Mouse (Mus musculus): ENCODE results near the gene Pdilt. TPM values are rescaled to one million over a fixed set of nuclear protein-coding genes. Genes with fewer than 3 reads are reported as not detected.
"Not testable (repeated sequence)": the region's sequence is repeated elsewhere in the genome, so short reads cannot be mapped to it uniquely, and the experiment has no call there.

Pdilt gene
- 0.11 TPM in 1 of 2 replicates, not detected in the other for polyA plus RNA-seq (2014; fragmentation: Nextera tagmentation; extraction: Ambion mirVana)

DNA sequence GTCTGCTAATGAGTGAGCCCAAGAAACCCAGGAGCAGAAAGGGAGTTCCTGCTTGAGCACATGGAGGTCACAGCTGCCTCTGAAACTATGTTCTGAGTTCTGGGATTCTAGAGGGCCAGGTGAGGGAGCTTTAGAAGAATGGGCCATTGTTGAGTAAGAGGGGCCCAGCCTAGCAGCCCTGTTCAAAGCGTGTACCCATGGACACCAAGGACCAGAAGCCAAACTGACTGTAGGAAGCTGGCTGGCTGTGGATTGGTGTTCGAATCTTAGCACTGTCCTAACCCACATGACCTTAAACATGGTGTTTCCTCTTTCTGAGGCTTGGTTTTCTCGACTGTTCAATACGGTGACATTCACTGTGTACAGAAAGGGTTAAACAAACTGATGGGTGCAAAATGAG lies at the start of gene Pdilt:
Gene Pdilt (minus strand): TSS at position 101 of the 400 bp plus-strand sequence.
- no peaks in the 10 kb centered on the region for H3K36me3 ChIP-seq (ENCODE audit: insufficient read depth)
- DNase-seq = no peak
- H3K9me3 ChIP-seq (ENCODE audit: low read depth, low read length) = no peaks in the 10 kb centered on the region
- H3K4me3 ChIP-seq (ENCODE audit: low read depth, low read length) = no peak within 1 kb of the TSS
- H3K4me1 ChIP-seq (ENCODE audit: insufficient read depth) = no peaks in the 10 kb centered on the region
- H3K4me2 ChIP-seq = no peak within 1 kb of the TSS
- H3K27ac ChIP-seq (ENCODE audit: low read depth) = no peak within 1 kb of the TSS
- no peaks in the 10 kb centered on the region for H3K27me3 ChIP-seq (ENCODE audit: insufficient read depth, low read length)
- no peak for TF ChIP-seq CTCF (IDR thresholded peaks at IDR 0.05; ENCODE audit: low read depth)
- 65% methylated on average over 4 of the region's 4 CpGs for whole genome bisulfite sequencing
- H3K9ac ChIP-seq = no peak within 1 kb of the TSS
- ATAC-seq (ENCODE audit: insufficient read depth) = no peak

DNA sequence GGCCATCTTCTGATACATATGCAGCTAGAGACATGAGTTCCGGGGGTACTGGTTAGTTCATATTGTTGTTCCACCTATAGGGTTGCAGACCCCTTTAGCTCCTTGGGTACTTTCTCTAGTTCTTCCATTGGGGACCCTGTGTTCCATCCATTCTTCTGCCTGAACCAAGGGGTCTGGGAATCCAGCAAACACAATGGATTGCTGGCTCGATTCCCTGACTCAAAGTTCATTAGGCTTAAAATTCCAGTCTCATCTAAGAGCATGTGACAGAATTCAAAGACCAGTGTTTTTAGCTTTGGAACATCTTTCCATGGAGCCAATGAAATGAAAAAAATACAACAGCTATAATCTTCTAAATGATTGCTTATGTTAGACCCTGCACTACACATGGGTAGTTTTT lies 39.2 kb upstream of the Pdilt start:
- not testable (repeated sequence) for DNase-seq; H3K4me2 ChIP-seq; H3K9me3 ChIP-seq (ENCODE audit: low read depth, low read length); ATAC-seq (ENCODE audit: insufficient read depth); H3K36me3 ChIP-seq (ENCODE audit: insufficient read depth); H3K27me3 ChIP-seq (ENCODE audit: insufficient read depth, low read length); H3K27ac ChIP-seq (ENCODE audit: low read depth); H3K4me3 ChIP-seq (ENCODE audit: low read depth, low read length); H3K9ac ChIP-seq; H3K4me1 ChIP-seq (ENCODE audit: insufficient read depth)
- 81% methylated on average over 2 of the region's 2 CpGs for WGBS

DNA sequence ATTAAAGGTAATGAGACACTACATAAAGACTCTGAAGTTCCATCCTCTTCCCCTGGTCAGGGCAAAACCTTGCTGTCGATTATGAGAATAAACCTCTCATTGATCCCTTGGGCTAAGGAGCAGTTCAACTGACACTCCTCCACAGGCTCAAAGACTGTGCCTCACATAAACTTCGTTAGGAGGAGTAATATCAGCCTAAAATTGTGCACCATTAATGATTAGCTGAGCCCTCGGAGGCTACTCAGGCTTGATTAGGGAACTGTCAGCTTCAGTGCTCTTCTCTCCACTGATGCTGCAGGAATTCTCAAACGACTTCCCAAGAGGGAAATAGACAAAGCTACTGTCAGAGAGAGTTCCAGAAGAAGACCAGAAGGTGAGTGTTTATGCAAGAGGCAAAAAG lies 38.2 kb upstream of the Pdilt start:
- TF ChIP-seq CTCF (IDR thresholded peaks at IDR 0.05; ENCODE audit: low read depth) = no peak
- no peaks in the 10 kb centered on the region for H3K4me1 ChIP-seq (ENCODE audit: insufficient read depth)
- no peaks in the 10 kb centered on the region for H3K27me3 ChIP-seq (ENCODE audit: insufficient read depth, low read length)
- H3K4me2 ChIP-seq = no peak overlapping the region
- ATAC-seq (ENCODE audit: insufficient read depth) (no peak), DNase-seq (no peak)
- no peak overlapping the region for H3K4me3 ChIP-seq (ENCODE audit: low read depth, low read length)
- no peaks in the 10 kb centered on the region for H3K36me3 ChIP-seq (ENCODE audit: insufficient read depth)
- 52% methylated on average over 4 of the region's 4 CpGs for WGBS
- no peak overlapping the region for H3K9ac ChIP-seq
- H3K27ac ChIP-seq (ENCODE audit: low read depth) = no peak overlapping the region
- no peaks in the 10 kb centered on the region for H3K9me3 ChIP-seq (ENCODE audit: low read depth, low read length)

DNA sequence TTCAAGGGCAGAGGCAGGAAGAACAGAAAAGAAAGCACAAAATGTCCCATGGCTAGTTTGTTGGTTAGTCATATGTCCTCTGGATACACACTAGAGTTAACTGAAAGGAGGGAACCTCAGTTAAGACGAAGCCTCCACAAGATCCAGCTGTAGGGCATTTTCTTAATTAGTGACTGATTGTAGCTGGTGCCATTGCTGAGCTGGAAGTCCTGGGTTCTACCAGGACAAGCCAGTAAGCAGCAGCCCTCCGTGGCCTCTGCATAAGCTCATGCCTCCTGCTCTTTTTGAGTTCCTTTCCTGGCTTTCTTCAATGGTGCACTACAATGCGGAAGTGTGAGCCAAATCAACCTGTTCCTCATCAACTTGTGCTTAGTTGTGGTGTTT lies 37.2 kb upstream of the Pdilt start:
- Histone ChIP-seq H3K27ac (ENCODE audit: low read depth) (no peak overlapping the region), H3K9me3 (ENCODE audit: low read depth, low read length) (no peaks in the 10 kb centered on the region), H3K36me3 (ENCODE audit: insufficient read depth) (no peaks in the 10 kb centered on the region), H3K4me1 (ENCODE audit: insufficient read depth) (no peaks in the 10 kb centered on the region), H3K27me3 (ENCODE audit: insufficient read depth, low read length) (no peaks in the 10 kb centered on the region), H3K4me2 (no peak overlapping the region), H3K4me3 (ENCODE audit: low read depth, low read length) (no peak overlapping the region), H3K9ac (no peak overlapping the region)
- DNase-seq (no peak), ATAC-seq (ENCODE audit: insufficient read depth) (no peak)
- no peak for TF ChIP-seq CTCF (IDR thresholded peaks at IDR 0.05; ENCODE audit: low read depth)
- WGBS = 81% methylated on average over 3 of the region's 3 CpGs

DNA sequence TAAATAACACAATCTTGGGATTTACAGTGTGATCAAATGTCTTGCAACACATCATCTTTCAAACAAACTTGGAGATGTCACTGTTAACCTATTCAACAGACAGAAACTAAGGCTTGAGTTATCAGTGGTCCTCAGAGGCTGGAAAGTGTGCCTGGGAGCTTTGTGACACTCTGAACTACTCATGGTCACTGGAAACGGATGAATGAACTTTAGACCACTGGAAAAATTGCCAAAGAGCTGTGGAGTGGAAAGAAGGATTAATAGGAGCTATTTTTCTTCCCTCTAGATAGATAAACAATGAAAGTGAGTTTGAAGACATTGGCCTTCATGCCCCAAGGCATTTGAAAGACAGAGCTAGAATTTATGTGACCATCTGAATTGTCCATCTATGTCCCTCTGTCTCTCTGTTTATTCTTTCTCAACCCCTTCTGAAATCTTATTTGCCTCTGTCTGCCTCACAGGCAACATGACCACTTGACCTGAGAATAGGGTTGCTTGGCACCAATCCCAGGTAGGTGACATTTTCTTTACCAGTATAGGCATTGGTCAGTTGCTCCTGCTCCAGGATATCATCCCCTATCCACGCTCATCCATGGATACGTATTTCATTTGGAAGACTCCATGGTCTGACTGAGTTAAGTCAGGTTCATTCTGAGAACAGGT lies 36.6 kb upstream of the Pdilt start:
- Histone ChIP-seq H3K9ac (no peak overlapping the region), H3K27me3 (ENCODE audit: insufficient read depth, low read length) (no peaks in the 10 kb centered on the region), H3K36me3 (ENCODE audit: insufficient read depth) (no peaks in the 10 kb centered on the region), H3K4me2 (no peak overlapping the region), H3K4me3 (ENCODE audit: low read depth, low read length) (no peak overlapping the region), H3K4me1 (ENCODE audit: insufficient read depth) (no peaks in the 10 kb centered on the region), H3K9me3 (ENCODE audit: low read depth, low read length) (no peaks in the 10 kb centered on the region), H3K27ac (ENCODE audit: low read depth) (no peak overlapping the region)
- no peak for DNase-seq
- no peak for ATAC-seq (ENCODE audit: insufficient read depth)
- no peak for TF ChIP-seq CTCF (IDR thresholded peaks at IDR 0.05; ENCODE audit: low read depth)
- 67% methylated on average over 3 of the region's 3 CpGs for WGBS

DNA sequence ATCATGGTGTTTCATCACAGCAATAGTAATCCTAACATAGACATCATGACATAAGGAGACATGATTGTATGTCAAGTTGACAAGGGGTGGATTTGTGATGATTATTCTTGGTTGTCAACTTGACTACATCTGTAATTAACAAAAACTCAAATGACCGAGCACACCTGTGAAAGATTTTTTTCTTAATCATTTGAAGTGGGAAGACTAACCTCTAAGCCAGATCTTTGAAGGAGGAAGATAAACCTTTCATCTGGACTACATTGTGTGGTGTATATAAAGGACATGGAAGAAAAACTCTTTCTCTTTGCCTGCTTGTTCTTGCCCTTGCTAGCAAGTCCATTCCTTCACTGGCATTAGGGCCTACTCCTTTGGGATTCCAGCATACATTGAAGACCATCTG lies 30.8 kb upstream of the Pdilt start, which contains the start of gene Acsm2:
Gene Acsm2 (plus strand): TSS at position 301 of the 400 bp plus-strand sequence.
- Histone ChIP-seq H3K4me2 (no peak within 1 kb of the TSS), H3K9ac (no peak within 1 kb of the TSS), H3K9me3 (ENCODE audit: low read depth, low read length) (no peaks in the 10 kb centered on the region), H3K4me1 (ENCODE audit: insufficient read depth) (no peaks in the 10 kb centered on the region), H3K27ac (ENCODE audit: low read depth) (no peak within 1 kb of the TSS), H3K4me3 (ENCODE audit: low read depth, low read length) (no peak within 1 kb of the TSS), H3K27me3 (ENCODE audit: insufficient read depth, low read length) (no peaks in the 10 kb centered on the region), H3K36me3 (ENCODE audit: insufficient read depth) (no peaks in the 10 kb centered on the region)
- TF ChIP-seq CTCF (IDR thresholded peaks at IDR 0.05; ENCODE audit: low read depth) = no peak
- DNase-seq (no peak), ATAC-seq (ENCODE audit: insufficient read depth) (no peak)
- WGBS = 74% methylated on average over 1 of the region's 1 CpGs

DNA sequence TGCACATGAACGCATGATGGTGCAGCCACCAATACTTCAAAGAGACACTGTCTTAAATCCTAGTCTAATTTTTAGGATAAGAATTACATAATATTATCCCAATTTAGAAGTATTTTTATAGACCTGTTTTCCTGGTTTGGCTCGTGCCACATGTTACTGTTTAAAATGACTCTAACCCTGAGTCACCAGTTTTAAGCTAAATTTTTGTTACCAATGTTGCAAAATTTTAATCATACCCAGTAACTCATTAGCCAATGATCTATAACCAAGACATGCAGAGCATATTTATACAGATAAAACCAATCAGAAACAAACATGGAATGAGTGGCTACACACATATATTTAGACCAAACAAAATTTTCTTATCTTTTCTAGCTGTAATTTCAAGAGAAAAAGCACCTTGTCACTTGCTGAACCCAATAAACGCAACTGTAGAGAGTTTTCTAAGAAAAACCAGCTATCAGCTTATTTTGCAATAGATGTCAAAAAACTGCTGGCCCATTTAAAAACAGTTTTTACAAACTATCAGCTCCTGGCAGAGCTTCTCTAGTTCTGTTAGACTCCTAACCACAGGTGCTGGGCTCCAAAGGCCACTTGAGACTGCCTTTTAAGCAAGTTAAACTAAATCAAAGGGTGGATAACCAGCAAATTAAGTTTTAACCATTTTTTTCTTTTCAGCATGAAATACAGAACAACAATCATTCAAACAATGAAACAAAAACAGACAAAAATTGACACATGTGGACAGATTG lies 27.4 kb upstream of the Pdilt start:
- WGBS = 70% methylated on average over 3 of the region's 3 CpGs
- H3K4me2 ChIP-seq = no peak overlapping the region
- no peak for ATAC-seq (ENCODE audit: insufficient read depth)

More for the DNA sequence above, 27.4 kb upstream of the Pdilt start:
- no peaks in the 10 kb centered on the region for H3K27me3 ChIP-seq (ENCODE audit: insufficient read depth, low read length)
- TF ChIP-seq CTCF (IDR thresholded peaks at IDR 0.05; ENCODE audit: low read depth) = no peak
- H3K9ac ChIP-seq = no peak overlapping the region
- H3K4me1 ChIP-seq (ENCODE audit: insufficient read depth) = no peaks in the 10 kb centered on the region
- no peak overlapping the region for H3K4me3 ChIP-seq (ENCODE audit: low read depth, low read length)
- no peak overlapping the region for H3K27ac ChIP-seq (ENCODE audit: low read depth)
- no peaks in the 10 kb centered on the region for H3K36me3 ChIP-seq (ENCODE audit: insufficient read depth)
- H3K9me3 ChIP-seq (ENCODE audit: low read depth, low read length) = no peaks in the 10 kb centered on the region
- DNase-seq = no peak
